Mouse (Mus musculus): ENCODE measurements at regions not wholly inside any gene's neighbourhood (a gene's known extent, or its start where the extent isn't known, plus 50 kb on each side); places are given as distances from the start of the nearest gene placed in this dataset.

DNA sequence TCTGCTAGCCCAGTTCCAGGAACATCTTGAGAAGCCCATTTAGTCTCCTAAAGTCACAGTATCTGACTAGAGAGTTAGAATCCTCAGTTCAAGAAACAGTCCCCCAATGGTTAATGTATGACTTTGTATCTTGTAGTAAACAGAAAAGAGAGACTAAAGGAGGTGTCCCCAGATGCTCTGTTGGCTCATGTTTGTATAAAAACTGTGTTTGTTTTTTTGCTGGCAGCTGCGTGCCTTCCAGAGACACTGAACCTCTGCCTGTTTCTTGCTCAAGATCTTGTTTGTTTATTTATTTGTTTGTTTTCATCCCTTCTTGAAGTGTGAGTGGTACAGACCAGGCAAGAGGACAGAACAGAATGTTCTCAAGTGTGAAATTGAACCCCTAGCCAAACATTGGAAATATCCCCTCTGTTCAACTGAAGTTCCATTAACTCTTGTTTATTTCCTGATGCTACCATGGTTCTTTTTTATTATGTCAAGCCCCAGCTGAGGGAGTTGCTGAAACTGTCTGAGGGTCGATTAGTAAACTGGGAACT, 451.3 kb upstream of the Ube2e3 start:
- TF ChIP-seq POLR2A (IDR thresholded peaks at IDR 0.05; ENCODE audit: low read depth, low read length) (no peak), CTCF (IDR thresholded peaks at IDR 0.05; ENCODE audit: extremely low read depth, insufficient read depth, insufficient read length, insufficient replicate concordance) (no peak)

Measured in spleen, adult 2 months (tissue).